Mouse (Mus musculus) neural tube, embryonic 13.5 days (tissue): Measurements from ENCODE around the gene Zfp952. TPM values are rescaled to one million over a fixed set of nuclear protein-coding genes. Genes with fewer than 3 reads are reported as not detected.
"Not testable (repeated sequence)": the region's sequence is repeated elsewhere in the genome, so short reads cannot be mapped to it uniquely, and the experiment has no call there.

Experiments
- ATAC-seq: fragments of 200-750 bp; cut with Nextera tagmentation; 2 replicates; pipeline ENCODE4 v1.8.0; 2017; ENCODE audit warnings: low read depth, mild to moderate bottlenecking, moderate TSS enrichment, moderate library complexity
- H3K27ac ChIP-seq: fragments of 300-500 bp; sonication (generic); replicated peaks from 2 replicates; pipeline ENCODE4 v1.5.1; 2015; ENCODE audit warnings: moderate library complexity, mild to moderate bottlenecking, inconsistent platforms
- H3K27me3 ChIP-seq: fragments of 300-500 bp; sonication (generic); 2 replicates; pipeline ENCODE4 v1.6.1; 2015; ENCODE audit warnings: mild to moderate bottlenecking, inconsistent platforms
- H3K36me3 ChIP-seq: fragments of 300-500 bp; sonication (generic); 2 replicates; pipeline ENCODE4 v1.6.1; 2015; ENCODE audit warnings: mild to moderate bottlenecking, inconsistent platforms
- H3K4me1 ChIP-seq: fragments of 300-500 bp; sonication (generic); replicated peaks from 2 replicates; pipeline ENCODE4 v1.6.1; 2015; ENCODE audit warnings: inconsistent platforms
- H3K4me2 ChIP-seq: fragments of 300-500 bp; sonication (generic); 2 replicates; pipeline ENCODE4 v1.6.1; 2015; ENCODE audit warnings: inconsistent platforms, mild to moderate bottlenecking, moderate library complexity
- H3K4me3 ChIP-seq: fragments of 300-500 bp; sonication (generic); 2 replicates; pipeline ENCODE4 v1.5.1; 2015; ENCODE audit warnings: mild to moderate bottlenecking, inconsistent platforms
- H3K9ac ChIP-seq: fragments of 300-500 bp; sonication (generic); 2 replicates; pipeline ENCODE4 v1.6.1; 2015; ENCODE audit warnings: moderate library complexity, mild to moderate bottlenecking, inconsistent platforms
- H3K9me3 ChIP-seq: fragments of 300-500 bp; sonication (generic); 2 replicates; pipeline ENCODE4 v1.6.1; 2016; ENCODE audit warnings: inconsistent platforms
- WGBS: fragments of 180-500 bp; shearing (Covaris S2); methylation state at CpG from one replicate; pipeline ENCODE4 v1.1.7; 2015; 5-methylcytosine and 5-hydroxymethylcytosine counted together
- polyA plus RNA-seq: library from polyadenylated mRNA; unstranded; fragments of >200 nt; fragmentation: Nextera tagmentation; extraction: Ambion mirVana; gene quantifications from 2 replicates; pipeline ENCODE4 v1.2.1, GENCODE M21; 2015

Gene Zfp952
- polyA plus RNA-seq, 1 experiment from 2014 or later, result 19.3 TPM

- no peak overlapping the region for H3K4me3 ChIP-seq
- no peaks in the 10 kb centered on the region for H3K4me1 ChIP-seq
- no peaks in the 10 kb centered on the region for H3K27me3 ChIP-seq
- H3K36me3 ChIP-seq, result peaks cover 5% of the 10 kb centered on the region
- no peak for ATAC-seq
- H3K27ac ChIP-seq, result no peak overlapping the region
- 80% methylated on average over 4 of the region's 4 CpGs for WGBS
- H3K4me2 ChIP-seq, result no peak overlapping the region
- no peaks in the 10 kb centered on the region for H3K9me3 ChIP-seq
- no peak overlapping the region for H3K9ac ChIP-seq
Measured at GRCm38 (mm10) chr17:32986301-32986700, 6.6 kb upstream of the Zfp952 start.

- peak overlapping the region; percentile 71 for H3K4me2 ChIP-seq
- H3K9me3 ChIP-seq, result no peaks in the 10 kb centered on the region
- peak overlapping the region; percentile 72 for H3K9ac ChIP-seq
- H3K4me3 ChIP-seq, result peak overlapping the region; percentile 55
- H3K4me1 ChIP-seq, result peaks cover 21% of the 10 kb centered on the region
- ATAC-seq, result no peak
- no peaks in the 10 kb centered on the region for H3K27me3 ChIP-seq
- 71% methylated on average over 12 of the region's 12 CpGs for WGBS
- H3K27ac ChIP-seq, result 0 out of 2 replicates have a peak overlapping the region, but pooled peaks have one; percentile 50
- H3K36me3 ChIP-seq, result peaks cover 27% of the 10 kb centered on the region
Measured at GRCm38 (mm10) chr17:32991965-32992698, 797 bp upstream of the Zfp952 start.

GRCm38 (mm10) chr17:32998492-32998891 lies 5.6 kb downstream of the Zfp952 start:
- Histone ChIP-seq H3K4me2 (no peak overlapping the region), H3K9ac (no peak overlapping the region), H3K27me3 (no peaks in the 10 kb centered on the region), H3K4me1 (peaks cover 14% of the 10 kb centered on the region), H3K27ac (no peak overlapping the region), H3K36me3 (peaks cover 75% of the 10 kb centered on the region), H3K9me3 (peaks cover 28% of the 10 kb centered on the region), H3K4me3 (no peak overlapping the region)
- WGBS, result 97% methylated on average over 2 of the region's 2 CpGs
- no peak for ATAC-seq

- Histone ChIP-seq H3K4me3 (no peak overlapping the region), H3K27ac (no peak overlapping the region), H3K4me1 (no peaks in the 10 kb centered on the region), H3K9me3 (peaks cover 25% of the 10 kb centered on the region), H3K36me3 (peaks cover 26% of the 10 kb centered on the region), H3K9ac (no peak overlapping the region), H3K27me3 (no peaks in the 10 kb centered on the region), H3K4me2 (no peak overlapping the region)
- ATAC-seq, result no peak
- WGBS, result 48% methylated on average over 9 of the region's 9 CpGs
Measured at GRCm38 (mm10) chr17:33008337-33008736, 15.4 kb downstream of the Zfp952 start.

GRCm38 (mm10) chr17:33020434-33020833 lies 27.5 kb downstream of the Zfp952 start:
- H3K4me3 ChIP-seq, H3K9ac ChIP-seq, H3K27ac ChIP-seq, H3K27me3 ChIP-seq, H3K4me2 ChIP-seq, H3K4me1 ChIP-seq, ATAC-seq: not testable (repeated sequence)
- Histone ChIP-seq H3K36me3 (peaks cover 90% of the 10 kb centered on the region), H3K9me3 (peaks cover 80% of the 10 kb centered on the region)

- H3K9me3 ChIP-seq, result peaks cover 11% of the 10 kb centered on the region
- peaks cover 7% of the 10 kb centered on the region for H3K36me3 ChIP-seq
- no peaks in the 10 kb centered on the region for H3K27me3 ChIP-seq
- 9% methylated on average over 10 of the region's 10 CpGs for WGBS
- H3K9ac ChIP-seq, result peak overlapping the region; percentile 91
- H3K4me2 ChIP-seq, result peak overlapping the region; percentile 65
- H3K27ac ChIP-seq, result peak overlapping the region; percentile 91
- peak overlapping the region; percentile 91 for H3K4me3 ChIP-seq
- H3K4me1 ChIP-seq, result peaks cover 19% of the 10 kb centered on the region
- no peak for ATAC-seq
Measured at GRCm38 (mm10) chr17:33032376-33032775, 39.4 kb downstream of the Zfp952 start.

- peak; percentile 100 for ATAC-seq
Measured at GRCm38 (mm10) chr17:33032900-33033891, 40.3 kb downstream of the Zfp952 start, which contains the start of gene Zfp763. TSS of gene Zfp763 (minus strand) at chr17:33033402.

More at GRCm38 (mm10) chr17:33032900-33033891, 40.3 kb downstream of the Zfp952 start, which contains the start of gene Zfp763:
- H3K4me3 ChIP-seq, result peak within 1 kb of the TSS; percentile 91
- peak within 1 kb of the TSS; percentile 91 for H3K27ac ChIP-seq
- peaks cover 4% of the 10 kb centered on the region for H3K36me3 ChIP-seq
- peaks cover 6% of the 10 kb centered on the region; the same call in 1 of the 2 replicates for H3K9me3 ChIP-seq
- no peaks in the 10 kb centered on the region for H3K27me3 ChIP-seq
- 3% methylated on average over 27 of the region's 27 CpGs for WGBS
- peak within 1 kb of the TSS; percentile 65 for H3K4me2 ChIP-seq
- H3K4me1 ChIP-seq, result peaks cover 19% of the 10 kb centered on the region
- H3K9ac ChIP-seq, result peak within 1 kb of the TSS; percentile 91

Other genes with a start within 250 kb of the Zfp952 start
- gene Zfp871, start 204.8 kb upstream of the Zfp952 start, polyA plus RNA-seq, result 24.3 and 28.1 TPM in 2 replicates
- gene Zfp811, start 183.2 kb upstream of the Zfp952 start, polyA plus RNA-seq, result 48.7 and 55.0 TPM in 2 replicates
- gene Zfp799, start 162.9 kb upstream of the Zfp952 start, polyA plus RNA-seq, result 18.4 and 18.8 TPM in 2 replicates
- 6.1 and 7.2 TPM in 2 replicates for gene Zfp870, start 101.5 kb upstream of the Zfp952 start, polyA plus RNA-seq
- not detected in 2 replicates for gene Cyp4f14, start 75.8 kb upstream of the Zfp952 start, polyA plus RNA-seq
- 7.0 and 8.2 TPM in 2 replicates for gene Cyp4f13, start 45.7 kb upstream of the Zfp952 start, polyA plus RNA-seq
- 8.8 and 10.2 TPM in 2 replicates for gene Zfp472, start 27.3 kb upstream of the Zfp952 start, polyA plus RNA-seq
- 25.9 and 27.4 TPM in 2 replicates for gene Zfp763, start 40.3 kb downstream of the Zfp952 start, polyA plus RNA-seq
- gene 4921501E09Rik, start 74.9 kb downstream of the Zfp952 start, polyA plus RNA-seq, result not detected in 2 replicates
- 17.7 and 23.4 TPM in 2 replicates for gene Zfp563, start 96.2 kb downstream of the Zfp952 start, polyA plus RNA-seq
- 0.62 and 0.64 TPM in 2 replicates for gene Morc2b, start 146.6 kb downstream of the Zfp952 start, polyA plus RNA-seq
- 0.06 and 0.11 TPM in 2 replicates for gene Olfr55, start 175.3 kb downstream of the Zfp952 start, polyA plus RNA-seq
- not detected in 2 replicates for gene Olfr239, start 198.2 kb downstream of the Zfp952 start, polyA plus RNA-seq
- 0.06 TPM in 1 of 2 replicates, not detected in the other for gene Olfr1564, start 228.6 kb downstream of the Zfp952 start, polyA plus RNA-seq